Mouse (Mus musculus) stomach, postnatal 0 days (tissue): ENCODE data around the gene Gm49322. TPM values are rescaled to one million over a fixed set of nuclear protein-coding genes. Genes with fewer than 3 reads are reported as not detected.
A peak's percentile ranks its signal among the peaks of the same experiment; 100 is the strongest.

Experiments
- ATAC-seq: fragments of 200-750 bp; cut with Nextera tagmentation; 2 replicates; pipeline ENCODE4 v1.8.0; 2017; ENCODE audit not compliant: low FRiP score, low TSS enrichment
- DNase-seq: peaks from one replicate; pipeline ENCODE4 v3.0.0-alpha.2; 2016; ENCODE audit warnings: low spot score
- H3K27ac ChIP-seq: fragments of 300-500 bp; sonication (generic); replicated peaks from 2 replicates; pipeline ENCODE4 v1.5.1; 2014; ENCODE audit warnings: mild to moderate bottlenecking, control low read depth
- H3K27me3 ChIP-seq: fragments of 300-500 bp; sonication (generic); 2 replicates; pipeline ENCODE4 v1.6.1; 2014; ENCODE audit warnings: low read length; ENCODE audit not compliant: control insufficient read depth, insufficient read depth
- H3K36me3 ChIP-seq: fragments of 300-500 bp; sonication (generic); 2 replicates; pipeline ENCODE4 v1.6.1; 2014; ENCODE audit warnings: low read length, mixed read lengths; ENCODE audit not compliant: control insufficient read depth, insufficient read depth
- H3K4me1 ChIP-seq: fragments of 300-500 bp; sonication (generic); replicated peaks from 2 replicates; pipeline ENCODE4 v1.6.1; 2014; ENCODE audit warnings: antibody characterized with exemption; ENCODE audit not compliant: control insufficient read depth, insufficient read depth
- H3K4me2 ChIP-seq: fragments of 300-500 bp; sonication (generic); replicated peaks from 2 replicates; pipeline ENCODE4 v1.6.1; 2014; ENCODE audit warnings: low read depth, mild to moderate bottlenecking, control low read depth, moderate library complexity
- H3K4me3 ChIP-seq: fragments of 300-500 bp; sonication (generic); 2 replicates; pipeline ENCODE4 v1.5.1; 2014; ENCODE audit warnings: low read depth, low read length, control low read depth
- H3K9ac ChIP-seq: fragments of 300-500 bp; sonication (generic); 2 replicates; pipeline ENCODE4 v1.6.1; 2014; ENCODE audit warnings: mild to moderate bottlenecking, low read length, control low read depth, mixed read lengths
- H3K9me3 ChIP-seq: fragments of 300-500 bp; sonication (generic); 2 replicates; pipeline ENCODE4 v1.6.1; 2016; ENCODE audit warnings: low read length; ENCODE audit not compliant: control insufficient read depth
- CTCF ChIP-seq: IDR thresholded peaks from 2 replicates; pipeline ENCODE4 v1.5.1; 2016; ENCODE audit warnings: antibody characterized with exemption, low read depth, mild to moderate bottlenecking, moderate library complexity
- EP300 ChIP-seq: optimal IDR thresholded peaks from 2 replicates; pipeline ENCODE3; 2016; ENCODE audit warnings: antibody characterized with exemption
- WGBS: fragments of 180-500 bp; shearing (Covaris S2); extraction: QIAGEN DNeasy Blood & Tissue Kit; methylation state at CpG from one replicate; pipeline ENCODE4 v1.1.7; 2014; 5-methylcytosine and 5-hydroxymethylcytosine counted together
- polyA plus RNA-seq: library from polyadenylated mRNA; unstranded; fragments of >200 nt; fragmentation: Nextera tagmentation; extraction: Ambion mirVana; gene quantifications from 2 replicates; pipeline ENCODE4 v1.2.1, GENCODE M21; 2015

Gene Gm49322
- polyA plus RNA-seq, 1 experiment from 2014 or later, result 1.7 TPM

DNA sequence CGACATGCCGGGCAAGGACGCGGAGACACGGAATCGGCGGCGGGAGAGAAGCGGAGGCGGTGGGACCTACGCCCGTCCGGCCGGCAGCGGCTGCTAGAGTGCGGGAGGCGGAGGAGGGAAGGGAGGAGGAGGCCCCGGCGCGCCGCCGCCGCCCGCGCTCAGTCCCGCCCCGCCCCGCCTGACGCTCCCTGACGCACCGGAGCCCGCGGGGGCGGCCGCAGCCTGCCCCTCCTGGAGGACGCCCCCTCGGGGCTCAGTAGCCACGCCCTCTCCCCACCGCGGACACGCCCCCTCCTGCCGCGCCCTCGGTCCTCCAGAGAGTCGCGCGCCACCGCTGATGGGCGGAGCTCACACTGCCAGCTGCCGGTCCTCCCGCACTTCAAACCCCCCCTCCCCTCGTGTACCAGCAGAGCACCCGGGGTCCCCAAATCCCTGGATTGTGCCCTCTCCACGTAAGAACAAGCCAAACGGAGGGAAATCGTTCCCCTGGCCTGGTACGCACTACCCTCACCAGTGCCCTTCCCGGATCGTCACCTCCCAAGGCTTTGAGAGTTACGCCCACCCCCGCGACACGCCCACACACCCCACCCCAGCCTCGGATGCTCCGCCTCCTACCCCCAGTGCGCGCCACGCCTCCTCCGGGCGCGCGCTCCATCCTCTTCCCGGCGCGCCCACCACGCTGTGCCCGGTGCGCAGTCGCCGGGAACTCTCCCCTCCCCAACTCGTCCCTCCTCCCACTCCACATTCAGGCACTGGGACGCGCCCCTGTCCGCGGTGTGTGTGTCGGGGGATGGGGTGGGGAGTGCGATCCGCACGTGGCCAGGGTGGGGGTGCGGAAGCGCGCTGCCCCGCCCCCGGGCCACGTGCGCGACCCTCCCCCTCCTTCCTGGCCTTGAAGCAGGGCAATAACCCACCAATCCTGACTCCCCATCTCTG lies 28.4 kb upstream of the Gm49322 start, which contains the start of gene Klf16:
Gene Klf16, minus strand, starts transcription at position 127 of the 936 bp plus-strand sequence.
- Histone ChIP-seq H3K4me3 (peak within 1 kb of the TSS; percentile 75), H3K9ac (peak within 1 kb of the TSS; percentile 75), H3K4me2 (peak within 1 kb of the TSS; percentile 92), H3K27me3 (no peaks in the 10 kb centered on the region), H3K4me1 (peaks cover 7% of the 10 kb centered on the region), H3K27ac (peak within 1 kb of the TSS; percentile 88), H3K36me3 (no peaks in the 10 kb centered on the region), H3K9me3 (no peaks in the 10 kb centered on the region)
- peak; percentile 89 for ATAC-seq
- 1% methylated on average over 55 of the region's 97 CpGs for WGBS
- TF ChIP-seq EP300, result no peak
- no peak; the same call in 1 of the 2 replicates for TF ChIP-seq CTCF
- DNase-seq, result peak; percentile 99

DNA sequence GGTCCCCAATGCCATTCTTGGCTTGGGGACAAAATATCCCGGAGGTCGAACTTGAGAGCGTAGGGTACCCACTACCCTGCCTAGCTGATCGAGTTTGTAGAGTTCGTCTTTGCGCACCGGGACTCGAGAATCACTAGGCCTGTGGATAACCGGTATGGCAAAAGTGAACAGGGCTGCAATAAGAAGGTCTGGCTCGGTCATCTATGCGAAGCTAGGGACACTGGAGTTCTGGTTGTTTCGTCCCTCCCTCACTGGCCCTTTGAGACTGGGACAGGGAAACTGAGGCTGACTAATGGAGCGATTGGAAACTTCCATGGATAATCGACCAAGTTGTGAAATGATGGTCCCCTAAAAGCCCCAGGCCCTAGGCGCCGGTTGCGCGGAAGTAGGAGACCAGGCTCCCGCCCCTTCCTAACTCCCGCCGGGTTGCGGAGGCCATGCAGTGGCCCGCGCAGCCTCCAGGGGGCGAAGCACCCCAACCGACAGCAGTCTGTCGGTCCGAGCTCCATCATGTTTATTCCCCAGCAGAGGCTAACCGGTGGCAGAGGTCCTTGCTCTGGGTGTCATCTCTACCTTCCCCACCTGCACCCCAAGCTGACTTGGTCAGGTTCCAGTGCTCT lies 27.6 kb upstream of the Gm49322 start:
- Histone ChIP-seq H3K27me3 (no peaks in the 10 kb centered on the region), H3K27ac (peak overlapping the region; percentile 88), H3K36me3 (0 out of 2 replicates have a peak, but pooled peaks cover under 1% of the 10 kb centered on the region), H3K4me2 (peak overlapping the region; percentile 92), H3K4me1 (peaks cover 7% of the 10 kb centered on the region), H3K9ac (peak overlapping the region; percentile 52), H3K4me3 (peak overlapping the region; percentile 75), H3K9me3 (no peaks in the 10 kb centered on the region)
- ATAC-seq (peak; percentile 54), DNase-seq (peak; percentile 90)
- under 1% methylated on average over 29 of the region's 29 CpGs for WGBS
- TF ChIP-seq EP300 (no peak), CTCF (peak; percentile 94)

- H3K27me3 ChIP-seq, result no peaks in the 10 kb centered on the region
- peak overlapping the region; percentile 92 for H3K4me2 ChIP-seq
- 0 out of 2 replicates have a peak overlapping the region, but pooled peaks have one; percentile 75 for H3K4me3 ChIP-seq
- no peak for TF ChIP-seq EP300
- peak; percentile 81 for TF ChIP-seq CTCF
- 6% methylated on average over 8 of the region's 8 CpGs for WGBS
- no peaks in the 10 kb centered on the region for H3K9me3 ChIP-seq
- peaks cover 7% of the 10 kb centered on the region for H3K4me1 ChIP-seq
- ATAC-seq (no peak), DNase-seq (peak; percentile 79)
- 0 out of 2 replicates have a peak, but pooled peaks cover 7% of the 10 kb centered on the region for H3K36me3 ChIP-seq
- H3K9ac ChIP-seq, result peak overlapping the region; percentile 52; the same call in 1 of the 2 replicates
- H3K27ac ChIP-seq, result peak overlapping the region; percentile 88; the same call in 1 of the 2 replicates
Observed at GRCm38 (mm10) chr10:80578911-80579310, 26.9 kb upstream of the Gm49322 start.

GRCm38 (mm10) chr10:80583047-80583446 lies 22.8 kb upstream of the Gm49322 start:
- TF ChIP-seq EP300 (no peak), CTCF (no peak)

GRCm38 (mm10) chr10:80584045-80584488 lies 21.8 kb upstream of the Gm49322 start:
- WGBS, result 46% methylated on average over 12 of the region's 12 CpGs
- ATAC-seq, result 0 out of 2 replicates have a peak, but pooled peaks have one; percentile 2
- Histone ChIP-seq H3K4me2 (no peak overlapping the region), H3K9me3 (no peaks in the 10 kb centered on the region), H3K27me3 (no peaks in the 10 kb centered on the region), H3K4me1 (peaks cover 2% of the 10 kb centered on the region; the same call in 1 of the 2 replicates), H3K9ac (no peak overlapping the region), H3K36me3 (peaks cover 19% of the 10 kb centered on the region), H3K27ac (peak overlapping the region; percentile 30; the same call in 1 of the 2 replicates), H3K4me3 (no peak overlapping the region)
- DNase-seq, result no peak
- TF ChIP-seq CTCF, result no peak
- TF ChIP-seq EP300, result no peak

More at GRCm38 (mm10) chr10:80583047-80583446, 22.8 kb upstream of the Gm49322 start:
- WGBS, result 87% methylated on average over 5 of the region's 5 CpGs
- Histone ChIP-seq H3K9me3 (no peaks in the 10 kb centered on the region), H3K4me1 (no peaks in the 10 kb centered on the region), H3K36me3 (peaks cover 19% of the 10 kb centered on the region), H3K27me3 (no peaks in the 10 kb centered on the region), H3K4me2 (no peak overlapping the region), H3K9ac (no peak overlapping the region), H3K4me3 (no peak overlapping the region), H3K27ac (no peak overlapping the region)
- no peak for ATAC-seq
- DNase-seq, result no peak
